Mouse (Mus musculus): Measurements from ENCODE around the gene Rspo1.

The Rspo1 gene

DNA sequence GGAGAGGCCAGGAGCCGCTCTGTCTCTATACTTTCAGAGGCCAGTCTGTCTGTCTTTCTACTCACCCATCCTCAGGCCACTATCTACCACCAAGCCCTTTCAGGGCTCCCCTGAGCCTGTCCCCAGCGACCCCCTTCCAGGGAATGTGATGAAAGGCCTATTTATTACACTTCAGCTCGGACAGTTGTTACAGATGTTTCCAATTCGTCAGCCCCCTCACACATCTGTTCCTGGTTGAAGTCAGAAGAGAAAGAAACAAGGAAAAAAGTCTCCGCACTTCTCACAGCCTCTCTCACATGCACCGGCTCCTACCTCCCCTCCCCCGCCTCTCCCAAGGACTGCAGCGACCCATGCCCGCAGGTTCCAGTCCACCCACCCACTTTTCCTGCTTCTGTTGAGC lies 13.9 kb upstream of the Rspo1 start:
- DNase-seq (ENCODE audit: low read depth, low spot score), result no peak

DNA sequence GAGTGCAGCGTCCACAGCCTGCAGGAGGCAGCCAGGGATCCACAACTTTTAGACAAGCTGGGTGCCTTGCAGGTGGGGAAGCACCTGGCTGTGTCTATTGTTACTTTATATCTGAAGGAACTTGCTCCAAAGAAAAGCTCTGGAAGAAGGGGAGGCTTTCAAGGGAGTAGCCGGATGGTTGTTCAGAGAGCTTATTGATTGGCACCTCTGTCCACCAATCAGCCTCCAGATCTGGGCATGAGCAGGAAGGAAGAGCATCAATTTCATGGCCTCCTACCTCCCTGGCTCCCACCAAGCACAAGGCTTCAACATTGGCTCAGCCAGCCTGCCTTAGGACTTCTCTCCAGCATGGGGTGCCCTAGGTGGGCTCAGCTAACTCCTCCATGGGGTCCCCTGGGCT lies 12.9 kb upstream of the Rspo1 start:
- peak; percentile 64 for DNase-seq (ENCODE audit: low read depth, low spot score)

DNA sequence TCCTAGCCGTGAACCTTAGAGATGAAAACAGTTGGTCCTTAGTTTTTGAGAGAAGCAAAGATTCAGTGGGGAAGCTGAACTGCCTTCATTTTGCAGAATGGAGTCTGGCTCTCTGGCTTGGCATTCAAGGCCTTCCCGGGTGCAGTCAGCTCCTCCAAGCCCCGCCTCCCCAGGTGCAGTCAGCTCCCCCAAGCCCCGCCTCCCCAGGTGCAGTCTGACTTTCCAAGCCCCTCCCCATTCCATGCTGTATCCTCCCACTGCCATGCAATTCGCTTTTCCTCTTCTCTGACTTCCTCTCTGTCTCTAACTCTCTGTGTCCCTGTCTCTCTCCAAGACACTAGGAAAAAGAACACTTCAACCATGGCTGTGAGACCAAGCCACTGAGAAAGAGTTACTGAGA lies 8.0 kb upstream of the Rspo1 start:
- no peak for DNase-seq (ENCODE audit: low read depth, low spot score)

DNA sequence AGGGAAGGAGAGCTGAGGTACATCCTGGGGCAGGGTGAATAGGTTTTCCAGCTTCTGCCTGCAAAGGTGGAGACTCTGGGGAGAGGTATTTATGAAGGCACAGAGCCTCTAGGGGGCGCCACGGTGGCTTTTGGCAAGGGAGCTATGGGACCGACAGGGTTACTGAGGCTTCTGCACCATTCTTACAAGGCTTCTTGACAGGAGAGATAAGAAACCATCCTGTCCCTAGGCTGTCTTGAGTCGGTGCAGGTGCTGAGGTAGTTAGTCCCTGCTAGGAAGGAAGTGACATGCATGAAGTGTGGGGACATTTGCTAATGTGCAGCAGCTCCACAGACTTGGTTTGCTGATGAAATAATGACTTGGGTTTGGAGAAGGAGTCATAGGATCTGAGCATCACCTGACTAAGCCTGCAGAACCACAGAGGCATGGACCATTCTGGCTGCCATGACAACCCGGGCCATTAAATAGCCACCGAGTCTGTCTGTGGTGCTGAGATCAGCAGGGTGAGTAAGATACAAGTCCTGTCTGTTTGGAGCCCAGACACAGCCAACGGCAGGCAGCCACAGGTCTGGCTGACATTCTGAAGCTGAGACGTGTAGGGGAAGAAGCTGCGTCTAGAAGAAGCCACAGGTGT lies 2.2 kb upstream of the Rspo1 start:
- DNase-seq (ENCODE audit: low read depth, low spot score), result peak; percentile 58

DNA sequence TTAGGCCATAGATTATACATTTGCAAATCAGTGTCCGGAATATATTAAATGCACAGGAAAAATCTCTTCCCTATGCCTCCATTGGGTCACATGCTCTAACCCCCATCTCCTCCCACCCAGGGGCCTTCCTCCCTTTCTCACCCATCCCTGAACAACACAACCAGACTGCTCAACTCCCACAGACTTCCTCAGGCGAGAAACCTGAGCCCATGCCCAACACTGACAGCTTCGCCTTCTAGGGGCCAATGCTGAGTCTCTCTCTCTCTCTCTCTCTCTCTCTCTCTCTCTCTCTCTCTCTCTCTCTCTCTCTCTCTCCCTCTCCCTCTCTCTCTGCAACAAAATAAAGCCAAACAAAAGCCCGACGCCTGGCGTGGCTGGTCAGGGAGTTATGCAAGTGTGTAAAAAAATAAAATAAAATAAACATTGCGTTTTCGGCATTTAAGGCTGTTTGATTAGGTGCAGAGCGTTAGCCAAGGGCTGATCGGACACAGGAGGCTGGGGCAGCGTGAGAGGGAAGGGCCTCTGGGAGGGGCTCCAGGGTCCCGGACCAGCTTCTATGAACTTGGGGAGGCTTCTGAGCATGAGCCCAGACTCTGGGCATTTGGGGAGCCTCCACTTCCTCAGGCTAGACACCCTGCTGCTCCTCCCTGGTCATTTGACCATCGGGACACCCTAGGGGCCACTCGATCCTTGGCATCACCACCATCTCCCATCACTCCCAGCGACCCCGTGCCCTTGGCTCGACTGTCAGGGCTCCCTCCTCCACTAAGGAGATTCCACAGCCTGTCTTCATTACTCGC lies 1.2 kb upstream of the Rspo1 start:
- DNase-seq (ENCODE audit: low read depth, low spot score), result no peak

- no peak for DNase-seq (ENCODE audit: low read depth, low spot score)
These were observed 795 bp downstream of the Rspo1 start for GRCm38 (mm10) chr4:124986739-124987710.

DNA sequence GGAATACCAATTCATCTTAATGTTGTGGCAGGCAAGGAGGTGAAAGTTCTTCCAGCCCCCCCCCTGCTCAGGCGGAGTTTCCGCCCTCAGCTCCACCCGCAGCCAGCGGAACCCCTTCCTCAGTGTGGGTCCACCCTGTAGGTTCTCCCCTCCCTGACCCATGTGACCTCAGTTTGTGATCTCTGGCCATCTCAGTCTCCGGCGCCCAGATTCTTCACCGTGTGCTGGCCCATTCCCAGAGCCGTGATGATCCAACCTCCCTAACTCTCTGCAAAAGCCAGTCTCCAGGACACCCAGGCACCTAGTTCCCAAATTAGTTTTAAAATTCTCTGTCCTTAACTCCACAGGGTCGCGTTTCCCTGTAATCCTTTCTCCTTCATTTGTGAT lies 1.5 kb downstream of the Rspo1 start:
- no peak for DNase-seq (ENCODE audit: low read depth, low spot score)

DNA sequence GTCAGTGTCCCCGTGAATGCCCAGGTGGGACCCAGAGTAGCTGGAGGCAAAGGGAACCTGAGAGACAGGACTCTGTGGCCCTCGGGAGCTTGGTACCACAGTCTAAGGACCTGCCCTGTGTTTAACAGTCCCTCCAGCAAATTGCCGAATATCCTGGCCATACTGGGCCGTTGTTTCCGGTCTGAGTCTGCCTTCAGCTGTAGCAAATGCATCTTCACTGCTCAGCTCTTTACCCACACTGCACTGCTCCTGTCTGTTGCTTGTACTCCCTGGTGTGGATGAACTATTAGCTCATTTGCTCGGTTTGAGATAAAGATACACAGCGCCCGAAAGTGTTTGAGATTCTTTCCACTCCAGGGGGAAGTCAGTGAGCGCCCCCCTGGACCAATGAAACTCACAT lies 2.2 kb downstream of the Rspo1 start:
- DNase-seq (ENCODE audit: low read depth, low spot score), result no peak

GRCm38 (mm10) chr4:124989787-124990253 lies 3.6 kb downstream of the Rspo1 start:
- no peak for DNase-seq (ENCODE audit: low read depth, low spot score)

DNA sequence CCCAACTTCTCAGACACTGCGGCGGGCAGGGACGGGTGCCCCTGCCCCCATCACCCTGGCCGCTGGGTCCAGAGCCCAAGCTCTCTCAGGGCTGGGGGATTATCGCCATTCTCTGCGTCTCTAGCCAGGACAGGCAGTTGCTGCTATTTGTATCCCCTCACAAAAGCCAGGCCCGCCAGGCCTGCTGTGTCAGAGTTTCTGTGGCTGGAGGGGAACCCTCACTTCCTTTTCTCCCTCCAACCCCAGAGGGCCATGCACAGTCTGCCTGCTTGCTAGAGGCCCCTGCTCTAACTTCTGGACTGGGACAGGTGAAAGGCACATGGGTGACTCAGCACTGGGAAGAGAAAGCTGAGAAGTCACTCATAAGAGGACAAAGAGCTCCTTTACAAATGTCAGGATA lies 4.1 kb downstream of the Rspo1 start:
- DNase-seq (ENCODE audit: low read depth, low spot score), result no peak

DNA sequence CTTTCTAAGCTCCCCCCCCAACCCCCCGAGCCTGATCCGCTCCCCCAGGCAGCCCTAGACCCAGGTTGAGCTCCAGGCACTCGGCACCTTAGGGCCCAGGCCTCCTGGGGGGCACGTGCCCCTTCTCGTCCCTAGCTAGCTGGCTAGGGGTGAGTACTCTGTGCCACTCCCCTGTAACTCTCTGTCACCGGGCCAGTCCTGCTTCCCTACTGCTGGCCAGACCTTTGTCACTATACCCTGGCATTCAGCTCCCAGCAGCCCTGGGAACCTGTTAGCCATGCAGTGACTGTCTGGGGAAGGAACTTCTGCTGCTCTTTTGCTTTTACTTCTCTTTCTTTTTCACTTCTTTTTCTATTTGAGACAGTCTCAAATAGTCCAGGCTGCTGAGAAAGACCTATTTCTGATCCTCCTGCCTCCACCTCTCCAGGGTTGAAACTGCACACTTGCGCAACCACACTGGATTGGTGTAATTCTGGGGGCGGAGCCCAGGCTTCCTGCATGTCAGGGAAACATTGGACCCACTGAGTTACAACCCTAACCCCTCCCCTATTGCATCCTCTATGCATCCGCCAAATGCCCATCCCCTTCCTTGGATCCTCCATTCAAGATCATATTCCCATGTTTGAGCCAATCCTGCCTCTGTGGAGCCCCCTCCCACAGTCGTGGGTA lies 11.4 kb downstream of the Rspo1 start:
- no peak for DNase-seq (ENCODE audit: low read depth, low spot score)

- DNase-seq (ENCODE audit: low read depth, low spot score), result no peak
These were observed 13.3 kb downstream of the Rspo1 start for GRCm38 (mm10) chr4:124999548-124999947.

DNA sequence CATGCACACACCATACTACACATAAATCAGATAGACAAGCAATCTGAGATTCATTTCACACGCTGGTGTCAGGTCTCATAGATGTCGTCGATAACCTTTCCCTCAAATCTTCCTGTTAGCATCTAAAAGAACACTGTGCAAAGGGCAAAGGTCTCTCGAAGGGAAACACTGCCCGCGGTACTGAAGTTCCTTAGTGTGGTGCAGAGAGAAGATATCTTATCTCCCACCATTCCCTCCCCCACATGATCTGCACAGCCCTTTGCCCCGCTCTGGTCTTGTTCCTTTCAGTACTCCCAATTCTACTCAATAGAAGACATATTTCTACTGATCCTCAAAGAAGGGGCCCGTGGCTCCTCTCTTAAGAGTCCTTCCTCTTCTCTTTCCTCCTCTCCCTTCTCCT lies 16.7 kb downstream of the Rspo1 start:
- DNase-seq (ENCODE audit: low read depth, low spot score), result no peak

GRCm38 (mm10) chr4:125004886-125005285 lies 18.7 kb downstream of the Rspo1 start:
- no peak for DNase-seq (ENCODE audit: low read depth, low spot score)

DNA sequence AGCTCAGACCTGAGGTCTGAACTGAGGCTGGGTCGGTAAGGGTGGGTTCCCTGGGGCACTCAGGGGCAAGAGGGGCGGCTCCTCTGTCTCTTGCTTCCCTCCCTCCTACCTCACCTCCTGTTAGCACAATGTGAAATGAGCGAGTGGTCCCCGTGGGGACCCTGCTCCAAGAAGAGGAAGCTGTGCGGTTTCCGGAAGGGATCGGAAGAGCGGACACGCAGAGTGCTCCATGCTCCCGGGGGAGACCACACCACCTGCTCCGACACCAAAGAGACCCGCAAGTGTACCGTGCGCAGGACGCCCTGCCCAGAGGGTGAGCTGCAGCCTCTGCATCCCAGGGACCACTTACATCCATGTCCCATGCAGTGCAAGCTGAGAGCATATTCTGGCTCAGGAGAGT lies 21.2 kb downstream of the Rspo1 start:
- DNase-seq (ENCODE audit: low read depth, low spot score), result no peak

DNA sequence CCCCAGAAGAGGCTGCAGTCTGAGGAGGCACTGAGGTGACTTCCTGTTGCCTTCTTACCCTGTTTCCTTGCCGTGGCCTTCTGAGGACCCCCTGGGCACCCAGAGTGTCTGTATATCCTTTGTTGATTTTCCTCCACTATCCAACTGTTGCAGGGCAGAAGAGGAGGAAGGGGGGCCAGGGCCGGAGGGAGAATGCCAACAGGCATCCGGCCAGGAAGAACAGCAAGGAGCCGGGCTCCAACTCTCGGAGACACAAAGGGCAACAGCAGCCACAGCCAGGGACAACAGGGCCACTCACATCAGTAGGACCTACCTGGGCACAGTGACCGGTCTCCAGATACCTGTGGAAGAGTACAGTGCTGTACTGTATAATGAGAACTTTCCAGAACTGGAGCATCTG lies 22.0 kb downstream of the Rspo1 start:
- DNase-seq (ENCODE audit: low read depth, low spot score), result no peak

- DNase-seq (ENCODE audit: low read depth, low spot score), result no peak
These were observed 22.5 kb downstream of the Rspo1 start for GRCm38 (mm10) chr4:125008712-125009111.

DNA sequence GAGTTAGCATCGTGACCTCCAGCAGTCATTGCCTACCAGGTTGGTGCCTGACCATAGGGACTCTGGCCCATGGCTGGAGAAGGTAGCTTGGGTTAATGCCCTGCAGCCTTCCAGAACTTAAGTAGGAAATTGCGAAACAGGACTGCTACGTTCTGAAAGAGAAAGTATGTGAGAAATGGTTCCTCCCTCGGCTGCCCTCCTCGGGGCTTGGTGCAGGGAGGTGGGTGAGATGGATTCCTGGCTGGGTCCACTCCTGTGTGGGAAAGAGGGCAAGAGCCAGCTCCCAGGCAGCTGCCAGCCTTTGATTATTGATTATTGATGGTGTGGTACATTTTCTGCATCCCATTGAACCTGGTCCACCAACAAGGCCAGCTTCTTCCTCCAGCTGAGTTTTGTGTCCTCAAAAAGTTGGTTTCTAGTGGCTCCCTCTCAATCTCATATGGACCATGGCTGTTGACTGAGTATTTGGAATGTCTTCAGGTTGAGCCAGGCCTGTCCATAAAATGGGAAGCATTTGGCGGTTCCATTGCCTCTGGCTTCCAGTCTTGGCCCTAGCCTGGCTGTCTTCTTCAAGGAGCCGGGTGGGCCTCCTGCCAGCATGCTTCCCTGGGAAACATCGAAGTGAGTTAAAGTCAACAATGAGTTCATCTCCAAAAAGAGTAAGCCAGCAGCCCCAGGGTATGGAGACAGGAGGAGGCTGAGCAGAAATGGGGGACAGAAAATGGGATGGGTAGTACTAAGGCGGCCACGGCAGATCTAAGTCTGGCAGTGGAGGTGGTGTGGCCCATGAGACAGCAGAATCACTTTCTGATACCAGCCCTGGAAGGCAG lies 29.8 kb downstream of the Rspo1 start, which contains the start of gene Gnl2:
Gene Gnl2 (plus strand): TSS at position 780 of the 830 bp plus-strand sequence.
- DNase-seq (ENCODE audit: low read depth, low spot score), result no peak

- DNase-seq (ENCODE audit: low read depth, low spot score), result no peak
These were observed 31.2 kb downstream of the Rspo1 start for GRCm38 (mm10) chr4:125017431-125017830.

DNA sequence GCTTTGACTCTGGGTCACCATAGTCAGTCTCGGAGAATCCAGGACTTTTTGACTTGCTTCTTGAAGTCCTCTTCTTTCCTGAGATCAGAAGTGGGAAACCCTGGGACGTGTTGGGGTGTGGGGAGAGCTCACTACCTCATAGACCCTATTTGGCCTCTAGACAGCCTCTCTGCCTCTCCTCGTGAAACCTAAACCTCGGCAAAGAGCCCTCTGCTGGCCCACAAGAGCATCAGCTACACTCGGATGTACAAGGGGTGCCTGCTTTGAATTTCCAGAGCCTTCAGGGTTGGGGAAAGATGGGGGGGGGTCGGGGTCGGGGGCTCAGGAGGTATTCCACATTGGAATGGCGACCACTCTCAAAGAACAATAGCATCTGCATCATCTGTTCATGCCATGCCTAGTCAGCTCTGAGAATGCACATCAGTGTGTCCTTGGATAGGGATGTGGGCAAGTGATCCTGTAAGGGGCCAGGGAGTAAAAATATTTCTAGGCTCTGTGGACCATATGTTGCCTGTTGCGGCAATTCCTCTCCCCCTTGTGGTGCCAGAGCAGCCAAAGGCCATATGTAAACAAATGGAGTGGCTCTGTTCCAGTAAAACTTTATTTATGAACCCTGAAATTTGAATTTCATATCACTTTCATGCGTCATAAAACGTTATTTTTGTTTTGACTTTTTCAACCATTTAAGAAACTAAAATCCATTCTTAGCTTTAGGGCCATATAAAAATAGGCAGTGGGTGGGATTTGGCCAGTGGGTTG lies 34.7 kb downstream of the Rspo1 start:
- DNase-seq (ENCODE audit: low read depth, low spot score), result peak; percentile 40

Data from ES-CJ7 (cell line).